Mouse (Mus musculus): ENCODE results near the gene Cers3.

The Cers3 gene

GRCm38 (mm10) chr7:66779944-66780942 is 36.9 kb downstream of the Cers3 start:
- peak; percentile 33 for DNase-seq (ENCODE audit: low read depth, low spot score)

GRCm38 (mm10) chr7:66786476-66786875 is 43.2 kb downstream of the Cers3 start:
- no peak for DNase-seq (ENCODE audit: low read depth, low spot score)

- DNase-seq (ENCODE audit: low read depth, low spot score) = no peak
Observed at GRCm38 (mm10) chr7:66787816-66788215, 44.5 kb downstream of the Cers3 start.

DNA sequence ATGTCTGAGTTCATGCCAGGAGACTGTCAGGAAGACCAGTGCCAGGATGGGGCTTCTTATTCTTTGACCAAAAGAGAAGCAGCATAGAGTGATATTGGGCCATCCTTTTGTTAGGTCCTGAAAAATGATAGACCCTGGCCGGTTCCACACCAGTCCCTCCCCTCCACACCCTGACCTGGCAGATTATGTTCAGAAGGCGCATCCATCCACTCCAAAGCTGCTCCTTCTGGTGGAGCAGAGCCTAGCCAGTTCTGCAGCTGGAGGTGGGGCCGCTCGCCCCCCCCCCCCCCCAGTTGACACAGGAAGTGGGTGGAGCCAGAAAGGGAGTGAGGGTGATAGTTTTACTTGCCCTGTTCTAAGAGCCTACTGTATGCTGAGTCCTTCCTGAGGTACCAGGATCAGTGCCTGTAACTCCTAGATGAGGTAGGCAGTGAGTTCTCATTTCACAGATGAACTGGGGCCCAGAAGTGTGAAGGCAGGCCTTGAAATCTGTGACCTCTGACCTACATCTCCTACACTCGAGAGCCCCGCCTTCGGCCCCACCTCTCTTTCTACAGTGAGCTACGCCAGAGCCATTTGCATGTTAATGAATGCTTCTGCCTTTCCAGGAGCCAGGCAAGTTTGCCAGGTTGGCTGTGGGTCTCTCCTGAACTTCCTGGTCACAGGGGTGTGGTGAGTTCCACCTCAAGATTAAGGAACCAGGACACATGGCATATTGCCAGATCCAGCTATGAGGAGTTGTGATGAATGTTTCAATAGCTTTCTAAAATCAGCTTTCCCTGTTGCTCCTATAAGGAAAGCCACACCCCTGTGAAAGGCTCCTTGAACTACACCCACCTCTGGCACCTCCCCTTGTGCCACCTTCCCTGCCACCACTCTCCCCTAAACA is 46.8 kb downstream of the Cers3 start:
- no peak for DNase-seq (ENCODE audit: low read depth, low spot score)

- DNase-seq (ENCODE audit: low read depth, low spot score) = no peak
Observed at GRCm38 (mm10) chr7:66791022-66791421, 47.7 kb downstream of the Cers3 start.

- no peak for DNase-seq (ENCODE audit: low read depth, low spot score)
Observed at GRCm38 (mm10) chr7:66796909-66797308, 53.6 kb downstream of the Cers3 start.

- no peak for DNase-seq (ENCODE audit: low read depth, low spot score)
Observed at GRCm38 (mm10) chr7:66797345-66797744, 54.0 kb downstream of the Cers3 start.

DNA sequence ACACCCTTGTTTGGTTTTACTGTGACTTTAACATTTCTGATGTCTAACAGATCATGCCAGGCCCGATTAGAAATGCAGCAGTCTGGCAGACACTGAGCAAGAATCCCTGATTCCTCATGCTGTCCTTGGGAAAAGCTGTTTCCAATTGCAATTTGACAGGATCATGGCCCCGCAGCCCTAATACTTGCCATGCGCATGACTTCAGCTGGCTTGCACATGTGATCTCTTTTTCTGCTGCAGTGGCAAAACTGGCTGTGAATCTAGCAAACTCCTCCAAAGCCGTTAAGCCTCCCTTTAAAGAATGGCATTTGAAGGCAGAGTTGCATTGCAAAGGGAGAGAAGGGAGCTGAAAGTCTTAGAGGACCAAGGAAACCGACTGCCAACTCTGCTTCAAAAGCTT is 55.5 kb downstream of the Cers3 start:
- DNase-seq (ENCODE audit: low read depth, low spot score) = peak; percentile 56

GRCm38 (mm10) chr7:66800784-66801183 is 57.5 kb downstream of the Cers3 start:
- no peak for DNase-seq (ENCODE audit: low read depth, low spot score)

GRCm38 (mm10) chr7:66801785-66802184 is 58.5 kb downstream of the Cers3 start:
- no peak for DNase-seq (ENCODE audit: low read depth, low spot score)

GRCm38 (mm10) chr7:66803798-66804197 is 60.5 kb downstream of the Cers3 start:
- DNase-seq (ENCODE audit: low read depth, low spot score) = peak; percentile 63

- DNase-seq (ENCODE audit: low read depth, low spot score) = no peak
Observed at GRCm38 (mm10) chr7:66806801-66807200, 63.5 kb downstream of the Cers3 start.

DNA sequence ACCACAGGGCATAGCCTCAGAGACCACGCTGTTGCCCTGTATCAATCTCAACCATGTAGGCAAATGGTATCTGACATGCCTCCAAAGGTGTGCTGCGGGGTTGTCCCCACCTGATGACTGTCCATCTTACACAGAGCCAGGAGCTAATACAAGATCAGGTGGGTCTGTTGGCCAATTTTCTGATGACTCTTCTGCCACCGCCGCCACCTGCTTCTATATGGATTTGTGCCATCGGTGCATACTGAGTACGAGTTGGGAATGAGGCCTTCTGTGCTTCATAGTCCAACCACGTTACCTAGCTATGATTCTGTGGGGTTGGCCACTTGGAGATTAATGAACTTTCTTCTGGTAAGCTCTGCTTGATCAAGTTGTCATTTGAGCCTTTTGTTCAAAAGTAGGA is 67.1 kb downstream of the Cers3 start:
- no peak for DNase-seq (ENCODE audit: low read depth, low spot score)

DNA sequence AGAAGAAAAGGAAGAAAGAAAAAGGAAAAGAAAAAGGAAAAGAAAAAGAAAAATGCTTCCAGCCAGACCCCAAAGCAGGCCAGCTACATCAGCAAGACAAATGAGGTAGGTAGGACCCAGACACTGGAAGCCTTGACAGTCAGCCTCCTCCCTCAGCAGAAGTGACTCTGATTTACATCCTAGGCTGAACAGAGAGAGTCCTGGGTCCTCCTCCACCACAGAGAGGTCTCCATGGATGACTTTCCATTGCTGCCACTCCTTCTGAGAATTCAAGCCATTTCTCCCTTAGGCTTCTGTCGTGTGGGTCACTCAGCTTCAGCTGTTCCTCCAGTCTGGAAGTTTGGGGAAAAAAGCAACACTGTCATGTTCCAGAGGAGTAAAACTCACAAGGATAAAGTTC is 68.0 kb downstream of the Cers3 start:
- no peak for DNase-seq (ENCODE audit: low read depth, low spot score)

DNA sequence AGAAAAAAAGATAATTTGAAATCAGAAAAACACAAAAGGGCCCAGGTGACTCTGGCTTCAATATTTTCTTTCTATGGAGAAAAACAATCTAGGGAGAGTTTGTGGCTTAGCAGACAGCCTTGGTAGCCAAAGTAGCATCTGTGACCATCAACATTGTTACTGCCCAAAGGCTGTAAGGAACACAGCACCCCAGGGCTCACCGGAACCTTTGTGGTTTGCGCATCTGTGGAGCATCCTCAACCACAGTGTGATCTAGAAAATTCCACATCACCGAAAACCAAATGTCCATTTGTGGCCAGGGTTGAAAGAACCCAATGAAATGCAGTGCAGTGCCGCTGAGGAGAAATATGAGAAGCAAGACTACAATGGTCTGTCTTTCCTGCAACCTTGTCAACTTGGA is 69.0 kb downstream of the Cers3 start:
- no peak for DNase-seq (ENCODE audit: low read depth, low spot score)

DNA sequence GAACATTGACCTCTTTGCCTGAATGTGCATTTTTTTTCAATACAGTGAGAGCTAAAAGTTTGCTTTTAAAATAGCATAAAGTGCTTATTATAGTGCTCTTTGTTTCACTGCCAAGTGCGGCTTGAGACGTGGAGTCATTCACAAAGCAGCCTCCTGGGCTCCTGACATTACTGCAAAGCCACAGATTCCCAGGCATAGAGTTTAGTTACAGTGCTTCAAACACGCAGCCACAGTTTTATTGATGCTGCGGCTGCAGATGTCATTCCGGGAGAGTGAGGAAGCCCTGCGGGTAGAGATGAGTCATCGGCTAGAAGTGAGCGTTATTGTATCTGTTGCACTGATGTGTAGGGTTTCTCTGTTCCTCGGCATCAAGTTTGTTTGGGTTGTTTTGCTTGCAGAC is 69.4 kb downstream of the Cers3 start:
- peak; percentile 23 for DNase-seq (ENCODE audit: low read depth, low spot score)

DNA sequence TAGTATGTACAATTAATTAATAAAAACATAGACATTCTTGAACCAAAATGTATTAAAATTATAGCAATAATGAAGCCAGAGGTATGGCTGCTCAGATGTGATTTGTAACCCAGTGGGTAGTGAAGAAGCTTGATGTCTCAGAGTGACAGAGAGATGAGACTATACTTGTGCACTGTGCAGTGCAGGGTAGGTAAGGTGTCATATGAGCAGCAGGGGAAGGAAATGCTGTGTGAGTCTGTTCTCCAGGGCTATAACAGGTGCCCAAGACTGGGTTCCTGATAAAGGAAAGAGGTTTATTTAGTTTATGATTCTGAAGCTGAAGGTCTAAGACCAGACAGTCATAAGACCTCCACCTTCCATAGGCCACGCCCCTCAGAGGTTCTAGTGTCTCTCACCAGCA is 69.9 kb downstream of the Cers3 start:
- no peak for DNase-seq (ENCODE audit: low read depth, low spot score)

DNA sequence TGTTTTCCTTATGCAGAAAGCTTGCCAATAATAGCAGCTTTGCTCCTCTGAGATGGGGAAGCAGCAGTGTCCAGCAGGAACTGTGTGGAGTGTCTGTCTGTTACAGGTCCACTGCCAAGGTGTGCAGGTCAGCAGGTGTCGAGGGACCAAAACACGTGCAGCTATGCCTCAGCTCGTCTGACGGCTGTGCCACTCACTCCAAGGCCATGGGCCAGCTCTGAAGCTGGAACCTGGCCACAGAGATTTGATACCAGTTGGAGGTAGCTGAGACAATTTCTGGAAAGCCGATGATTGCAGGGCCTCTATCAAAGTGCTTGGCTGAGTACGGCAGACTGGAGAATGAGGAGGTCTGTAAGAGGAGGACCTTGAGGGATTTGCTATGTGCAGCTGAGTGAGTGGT is 72.2 kb downstream of the Cers3 start:
- no peak for DNase-seq (ENCODE audit: low read depth, low spot score)

DNA sequence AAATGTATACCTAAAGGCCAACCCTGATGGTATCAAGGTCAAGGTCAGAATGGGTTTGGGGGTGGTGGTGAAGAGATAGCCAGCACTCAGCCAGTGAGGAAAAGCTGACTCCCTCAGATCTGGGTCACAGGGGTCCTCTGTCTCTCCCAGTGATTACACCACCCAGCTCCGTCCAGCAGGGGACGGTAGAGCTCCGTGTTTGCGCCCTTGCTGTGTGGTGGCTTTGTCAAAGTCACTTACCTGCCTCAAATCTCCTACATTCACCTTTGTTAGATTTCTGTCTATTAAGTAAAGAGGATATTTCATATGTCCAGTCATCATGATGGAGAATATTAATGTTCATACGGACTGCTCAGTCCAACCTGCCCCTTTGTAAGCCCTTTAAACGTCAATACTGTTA is 76.7 kb downstream of the Cers3 start:
- no peak for DNase-seq (ENCODE audit: low read depth, low spot score)

- DNase-seq (ENCODE audit: low read depth, low spot score) = no peak
Observed at GRCm38 (mm10) chr7:66830803-66831202, 87.5 kb downstream of the Cers3 start.

- no peak for DNase-seq (ENCODE audit: low read depth, low spot score)
Observed at GRCm38 (mm10) chr7:66831295-66831694, 88.0 kb downstream of the Cers3 start.

DNA sequence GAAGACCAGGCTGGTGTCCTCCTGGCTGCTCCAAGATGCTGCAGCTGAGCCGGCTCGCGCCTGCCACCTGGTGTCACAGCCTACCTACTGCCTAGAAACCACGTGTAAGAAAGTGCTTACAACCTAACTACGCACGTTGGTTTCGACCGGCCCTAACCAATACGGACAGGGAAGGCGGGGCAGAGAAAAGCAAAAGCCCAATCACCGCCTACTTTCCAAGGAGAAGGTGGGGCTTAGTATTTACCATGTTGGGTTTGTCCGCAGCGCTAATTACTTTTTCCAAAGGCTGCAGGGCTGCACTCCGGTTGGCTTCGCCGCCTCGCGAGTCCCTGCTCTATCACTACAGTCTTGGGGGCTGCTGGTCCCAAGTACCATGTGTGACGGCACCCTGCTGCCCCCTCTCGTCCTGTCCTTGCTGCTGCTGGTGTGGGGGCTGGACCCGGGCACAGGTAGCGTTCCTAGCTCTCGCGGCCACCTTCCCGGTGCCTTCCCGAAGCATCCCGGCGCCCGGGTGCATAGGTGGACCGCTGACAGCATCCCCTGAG is 96.2 kb downstream of the Cers3 start, which contains the start of gene Adamts17:
Gene Adamts17, plus strand, starts transcription at position 273 of the 545 bp plus-strand sequence.
- peak; percentile 96 for DNase-seq (ENCODE audit: low read depth, low spot score)

Data from mesoderm, embryonic 11.5 days (tissue).